Mouse (Mus musculus) bone marrow macrophage, adult 2 months (primary cell): ENCODE measurements around the gene Itpr3. TPM values are rescaled to one million over a fixed set of nuclear protein-coding genes. Genes with fewer than 3 reads are reported as not detected.

Experiments used
- H3K27ac ChIP-seq: 2 replicates; pipeline ENCODE4 v1.5.1; 2012; ENCODE audit warnings: low read depth, low read length; ENCODE audit not compliant: insufficient read depth
- H3K4me1 ChIP-seq: 2 replicates; pipeline ENCODE4 v1.6.1; 2012; ENCODE audit warnings: low read length; ENCODE audit not compliant: control insufficient read depth, insufficient read depth
- H3K4me3 ChIP-seq: 2 replicates; pipeline ENCODE4 v1.5.1; 2012; ENCODE audit warnings: mild to moderate bottlenecking, low read length, moderate library complexity; ENCODE audit not compliant: insufficient read depth
- CTCF ChIP-seq: IDR thresholded peaks from 2 replicates; pipeline ENCODE4 v1.5.1; 2012; ENCODE audit warnings: low read depth, mild to moderate bottlenecking, low read length, moderate library complexity
- POLR2A ChIP-seq: IDR thresholded peaks from 2 replicates; pipeline ENCODE4 v1.6.1; 2012; ENCODE audit warnings: mild to moderate bottlenecking, low read depth, low read length, borderline replicate concordance
- polyA plus RNA-seq: library from polyadenylated mRNA; stranded (reverse); fragments of >200 nt; gene quantifications from 2 replicates; pipeline ENCODE4 v1.2.4, GENCODE M21; 2012; ENCODE audit not compliant: missing spikeins, insufficient read depth, insufficient read length

Itpr3 gene
- polyA plus RNA-seq, 1 experiment, result 3.5 TPM

DNA sequence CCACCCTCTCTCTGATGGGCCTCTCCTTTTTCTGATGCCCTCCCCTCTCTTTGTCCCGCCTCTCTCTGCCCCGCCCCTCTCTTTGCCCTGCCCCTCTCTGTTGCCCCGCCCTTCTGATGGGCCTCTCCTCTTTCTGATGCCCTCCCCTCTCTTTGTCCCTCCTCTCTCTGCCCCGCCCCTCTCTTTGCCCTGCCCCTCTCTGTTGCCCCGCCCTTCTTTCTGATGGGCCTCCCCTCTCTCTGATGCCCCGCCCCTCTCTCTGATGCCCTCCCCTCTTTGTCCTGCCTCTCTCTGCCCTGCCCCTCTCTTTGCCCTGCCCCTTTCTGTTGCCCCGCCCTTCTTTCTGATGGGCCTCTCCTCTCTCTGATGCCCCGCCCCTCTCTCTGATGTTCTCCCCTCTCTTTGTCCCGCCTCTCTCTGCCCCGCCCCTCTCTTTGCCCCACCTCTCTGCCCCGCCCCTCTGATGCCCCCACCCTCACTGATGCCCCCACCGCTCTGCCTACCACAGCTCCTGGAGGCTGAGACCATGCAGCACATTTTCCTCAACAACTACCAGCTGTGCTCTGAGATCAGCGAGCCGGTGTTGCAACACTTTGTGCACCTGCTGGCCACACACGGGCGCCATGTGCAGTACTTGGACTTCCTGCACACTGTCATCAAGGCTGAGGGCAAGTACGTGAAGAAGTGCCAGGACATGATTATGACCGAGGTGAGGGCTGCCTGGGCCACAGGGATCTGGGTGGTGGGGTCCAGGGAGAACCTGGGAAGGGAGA lies 48.8 kb downstream of the Itpr3 start:
- Histone ChIP-seq H3K4me1 (no peaks in the 10 kb centered on the region), H3K27ac (no peak overlapping the region), H3K4me3 (no peak overlapping the region)
- TF ChIP-seq CTCF (no peak), POLR2A (no peak)

DNA sequence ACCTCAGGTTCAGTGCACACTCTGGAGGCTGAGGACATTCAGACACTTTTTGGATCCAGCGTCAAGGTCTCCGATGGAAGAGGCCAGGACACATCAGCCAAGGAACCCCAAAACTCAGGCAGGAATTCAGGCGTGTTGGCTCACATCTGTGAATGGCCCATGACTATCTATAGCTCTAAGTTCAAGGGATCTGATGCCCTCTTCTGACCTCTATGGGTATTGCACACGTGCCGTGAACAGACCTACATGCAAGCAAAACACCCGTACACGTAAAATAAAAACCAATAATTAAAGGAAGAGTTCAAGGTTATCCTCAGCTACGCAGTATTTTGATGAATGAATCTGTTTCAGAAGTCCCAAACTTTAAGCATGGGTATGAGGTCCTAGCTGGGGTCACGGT lies 49.6 kb downstream of the Itpr3 start:
- TF ChIP-seq CTCF (0 out of 2 replicates have a peak, but pooled peaks have one; percentile 21), POLR2A (no peak)
- Histone ChIP-seq H3K4me3 (no peak overlapping the region), H3K27ac (no peak overlapping the region), H3K4me1 (no peaks in the 10 kb centered on the region)

DNA sequence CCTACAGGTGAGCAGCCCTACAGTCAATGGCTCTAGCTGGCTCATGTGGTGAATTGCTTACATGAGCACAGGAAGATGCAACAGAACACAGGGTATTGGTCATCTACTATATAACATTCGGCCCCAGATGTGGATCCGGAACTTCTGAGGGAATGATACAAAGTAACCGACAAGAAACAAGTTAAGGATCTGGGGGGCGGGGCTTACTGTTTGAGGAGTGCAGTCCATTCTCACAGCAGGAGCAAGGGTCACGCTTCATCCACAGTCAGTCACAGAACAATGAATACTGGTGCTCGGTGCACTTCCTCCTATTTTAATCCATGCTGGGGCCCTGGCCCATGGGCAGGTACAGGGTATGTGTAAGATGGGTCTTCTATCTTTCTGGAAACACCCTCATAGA lies 50.8 kb downstream of the Itpr3 start:
- Histone ChIP-seq H3K4me1 (no peaks in the 10 kb centered on the region), H3K4me3 (no peak overlapping the region), H3K27ac (no peak overlapping the region)
- TF ChIP-seq CTCF (no peak), POLR2A (no peak)

DNA sequence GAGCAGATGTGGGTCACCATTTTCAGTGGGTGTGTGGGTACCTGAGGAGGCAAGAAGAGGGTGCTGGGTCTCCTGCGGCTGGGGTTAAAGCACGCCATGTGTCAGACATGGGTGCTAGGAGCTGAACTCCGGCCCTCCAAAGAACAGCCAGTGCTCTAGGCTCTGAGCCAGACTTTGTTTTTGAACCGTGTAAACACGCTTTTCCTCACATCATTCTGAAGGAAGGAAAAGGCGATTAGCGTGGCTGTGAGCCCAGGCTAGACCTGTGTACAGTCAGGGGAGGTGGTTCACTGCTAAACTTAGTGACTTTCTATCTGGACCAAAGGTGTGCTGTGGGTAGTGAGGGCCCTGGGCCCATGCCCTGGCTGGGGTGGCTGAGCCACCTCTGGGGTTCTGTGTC lies 53.0 kb downstream of the Itpr3 start:
- no peak overlapping the region for H3K27ac ChIP-seq
- no peak overlapping the region for H3K4me3 ChIP-seq
- H3K4me1 ChIP-seq, result no peaks in the 10 kb centered on the region

DNA sequence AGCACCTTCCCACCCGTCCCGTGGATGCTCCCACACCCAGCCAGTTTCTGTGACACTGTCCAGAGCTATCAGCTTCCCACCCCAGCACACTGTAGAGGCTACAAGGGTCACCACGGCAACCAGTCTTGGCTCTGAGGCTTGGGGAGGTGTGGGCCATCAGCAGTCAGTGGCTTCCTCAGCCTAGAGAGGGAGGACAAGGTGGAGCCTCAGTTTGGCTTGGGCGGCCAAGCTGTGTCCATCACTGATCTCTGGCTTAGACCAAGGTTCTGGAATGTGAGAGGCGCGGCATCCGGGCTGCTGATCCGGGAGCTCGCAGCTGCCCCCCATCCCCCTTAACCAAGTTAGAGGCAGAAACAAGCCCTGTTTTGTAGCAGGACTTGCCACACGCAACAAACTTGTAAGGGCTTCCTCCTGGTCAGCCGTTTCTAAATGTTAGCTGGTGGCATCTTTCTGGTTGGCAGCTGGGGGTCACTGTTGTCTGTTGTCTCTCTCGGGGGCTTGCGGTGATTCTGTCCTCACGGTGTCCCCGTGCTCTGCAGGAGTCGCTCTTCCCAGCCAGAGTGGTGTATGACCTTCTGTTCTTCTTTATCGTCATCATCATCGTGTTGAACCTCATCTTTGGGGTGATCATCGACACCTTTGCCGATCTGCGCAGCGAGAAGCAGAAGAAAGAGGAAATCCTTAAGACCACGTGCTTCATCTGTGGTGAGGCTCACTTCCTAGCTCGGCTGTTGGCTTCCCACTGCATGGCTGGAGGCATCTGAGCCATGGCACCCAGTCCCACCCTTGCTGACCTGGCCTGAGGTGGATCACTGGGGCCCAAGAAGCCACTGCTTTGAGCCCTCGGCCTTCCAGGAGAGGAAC lies 61.8 kb downstream of the Itpr3 start:
- H3K4me1 ChIP-seq, result peaks cover 10% of the 10 kb centered on the region
- no peak overlapping the region for H3K27ac ChIP-seq
- H3K4me3 ChIP-seq, result no peak overlapping the region
- TF ChIP-seq POLR2A, result no peak
- TF ChIP-seq CTCF, result 0 out of 2 replicates have a peak, but pooled peaks have one; percentile 5

More for the DNA sequence above, 53.0 kb downstream of the Itpr3 start:
- TF ChIP-seq CTCF, result no peak
- TF ChIP-seq POLR2A, result no peak

DNA sequence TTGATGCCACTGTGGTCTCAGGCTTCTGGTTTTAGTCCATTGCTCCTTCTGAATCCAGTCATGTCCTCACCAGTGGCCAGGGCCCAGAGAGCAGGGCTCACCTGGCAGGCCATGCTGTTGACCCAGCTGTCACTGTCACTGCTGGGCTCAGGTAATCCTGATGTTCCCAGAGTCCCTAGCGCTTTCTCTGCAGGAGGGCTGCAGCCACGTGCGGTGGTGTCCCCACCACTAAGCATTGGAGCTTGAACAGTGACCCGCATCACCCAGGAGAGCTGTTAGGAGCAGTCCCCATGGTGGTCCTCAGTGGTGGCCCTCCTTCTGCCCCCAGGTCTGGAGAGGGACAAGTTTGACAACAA lies 62.4 kb downstream of the Itpr3 start:
- H3K4me3 ChIP-seq, result no peak overlapping the region
- TF ChIP-seq CTCF, result no peak; the same call in 1 of the 2 replicates
- TF ChIP-seq POLR2A, result no peak
- peaks cover 10% of the 10 kb centered on the region for H3K4me1 ChIP-seq
- H3K27ac ChIP-seq, result no peak overlapping the region

DNA sequence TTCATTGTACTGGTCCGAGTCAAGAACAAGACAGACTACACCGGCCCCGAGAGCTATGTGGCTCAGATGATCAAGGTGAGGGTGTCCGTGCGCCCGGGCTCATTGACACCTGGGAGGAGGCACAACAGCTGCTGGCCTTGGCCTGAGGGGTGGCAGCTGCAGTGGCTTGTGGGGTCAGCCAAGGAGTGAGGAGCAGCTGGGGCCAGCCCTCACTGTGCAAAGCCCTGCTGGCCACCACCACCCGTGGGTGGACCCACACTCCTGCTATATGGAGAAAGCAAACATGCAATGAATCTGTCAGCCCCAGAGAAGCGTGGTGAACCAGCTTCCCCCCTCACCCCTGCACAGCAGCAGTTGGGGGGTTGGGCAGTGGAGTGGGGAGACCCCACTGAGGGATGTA lies 62.9 kb downstream of the Itpr3 start:
- Histone ChIP-seq H3K4me1 (peaks cover 10% of the 10 kb centered on the region), H3K4me3 (no peak overlapping the region), H3K27ac (no peak overlapping the region)
- TF ChIP-seq CTCF (no peak), POLR2A (no peak)

DNA sequence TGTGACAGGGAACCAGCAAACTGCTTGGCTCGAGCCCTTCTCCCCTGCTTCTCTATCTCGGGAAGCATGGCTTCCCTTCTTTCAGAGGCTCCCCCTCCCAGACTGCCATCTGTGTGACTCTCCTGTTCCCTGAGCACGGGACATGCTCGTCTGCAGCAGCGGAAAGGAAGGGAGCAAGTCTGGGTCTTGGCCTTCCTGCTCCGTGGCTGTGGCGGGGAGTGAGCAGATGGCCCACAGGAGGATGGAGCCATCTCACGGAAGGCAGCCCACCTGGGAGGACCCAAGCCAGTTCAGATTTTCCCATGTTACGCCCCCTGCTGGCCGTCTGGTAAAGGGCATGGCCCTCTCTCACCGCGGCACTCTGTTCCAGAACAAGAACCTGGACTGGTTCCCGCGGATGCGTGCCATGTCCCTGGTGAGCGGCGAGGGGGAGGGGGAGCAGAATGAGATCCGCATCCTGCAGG lies 63.5 kb downstream of the Itpr3 start:
- TF ChIP-seq POLR2A (no peak), CTCF (peak; percentile 19; the same call in 1 of the 2 replicates)
- Histone ChIP-seq H3K4me1 (peaks cover 10% of the 10 kb centered on the region), H3K4me3 (no peak overlapping the region), H3K27ac (no peak overlapping the region)

DNA sequence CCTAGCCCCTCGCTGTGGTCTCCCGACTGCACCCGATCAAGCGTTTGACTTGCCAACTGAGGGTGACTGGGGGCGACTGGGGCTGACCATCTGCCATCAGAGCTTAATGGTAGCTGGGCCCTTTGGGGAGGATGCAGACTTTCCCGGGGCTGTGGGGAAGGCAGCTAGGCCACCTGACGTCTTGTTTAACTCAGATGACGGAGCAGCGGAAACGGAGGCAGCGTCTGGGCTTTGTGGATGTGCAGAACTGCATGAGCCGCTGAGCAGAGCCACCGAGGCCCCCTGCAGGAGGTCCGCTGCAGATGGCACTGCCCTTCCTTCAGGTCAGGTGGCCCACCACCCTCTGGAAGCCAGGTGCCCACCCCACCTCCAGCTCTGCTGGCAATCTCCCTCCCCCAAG lies 64.2 kb downstream of the Itpr3 start:
- H3K27ac ChIP-seq, result no peak overlapping the region
- TF ChIP-seq CTCF (no peak), POLR2A (no peak)
- peaks cover 10% of the 10 kb centered on the region for H3K4me1 ChIP-seq
- H3K4me3 ChIP-seq, result no peak overlapping the region

DNA sequence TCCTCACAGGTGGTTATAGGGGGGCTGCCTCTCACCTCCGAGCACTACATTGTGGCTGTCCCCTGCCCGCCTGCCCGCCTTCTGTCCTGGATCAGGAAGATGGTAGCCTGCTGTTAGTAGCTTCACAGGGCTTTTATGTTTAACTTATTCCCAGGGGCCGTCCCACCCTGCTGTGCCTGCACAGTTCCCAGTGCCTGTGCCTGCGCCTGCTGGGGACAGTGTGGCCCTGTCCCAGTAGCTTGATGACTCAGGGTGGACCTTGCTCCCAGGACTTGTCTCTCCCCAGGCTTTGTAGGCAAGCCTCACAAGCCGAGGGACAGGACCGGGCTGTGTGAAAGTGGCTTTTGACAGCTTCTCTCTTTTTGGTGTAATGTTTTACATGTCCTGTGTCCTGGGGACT lies 64.7 kb downstream of the Itpr3 start:
- no peak overlapping the region for H3K27ac ChIP-seq
- TF ChIP-seq POLR2A (no peak), CTCF (no peak)
- peaks cover 10% of the 10 kb centered on the region for H3K4me1 ChIP-seq
- H3K4me3 ChIP-seq, result no peak overlapping the region
